Mouse (Mus musculus): ENCODE results near the gene Pde4d. TPM values are rescaled to one million over a fixed set of nuclear protein-coding genes. Genes with fewer than 3 reads are reported as not detected.
A peak's percentile ranks its signal among the peaks of the same experiment; 100 is the strongest.

The Pde4d gene
- total RNA-seq, 1 experiment from 2014 or later = 18.9 TPM

DNA sequence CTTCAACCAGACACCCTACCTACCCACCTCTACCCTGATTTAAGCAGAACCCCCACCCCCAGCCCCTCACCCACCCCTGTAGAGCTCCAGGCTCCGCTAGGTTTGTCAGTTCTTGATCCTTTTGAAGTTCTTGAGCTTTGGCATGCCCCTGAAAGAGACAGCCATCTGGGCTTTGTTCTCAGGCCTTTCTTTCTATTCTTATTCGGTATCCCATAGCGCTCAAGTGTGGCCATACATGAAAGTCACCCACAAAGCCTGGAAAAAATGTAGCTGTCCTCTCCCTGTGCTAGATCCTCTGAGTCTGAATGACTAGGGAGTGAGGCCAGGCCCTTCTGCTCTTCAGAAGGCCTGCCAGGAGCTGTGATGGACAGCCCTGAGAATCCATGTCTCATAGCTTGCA is 957.6 kb downstream of the Pde4d start:
- no peak for DNase-seq

DNA sequence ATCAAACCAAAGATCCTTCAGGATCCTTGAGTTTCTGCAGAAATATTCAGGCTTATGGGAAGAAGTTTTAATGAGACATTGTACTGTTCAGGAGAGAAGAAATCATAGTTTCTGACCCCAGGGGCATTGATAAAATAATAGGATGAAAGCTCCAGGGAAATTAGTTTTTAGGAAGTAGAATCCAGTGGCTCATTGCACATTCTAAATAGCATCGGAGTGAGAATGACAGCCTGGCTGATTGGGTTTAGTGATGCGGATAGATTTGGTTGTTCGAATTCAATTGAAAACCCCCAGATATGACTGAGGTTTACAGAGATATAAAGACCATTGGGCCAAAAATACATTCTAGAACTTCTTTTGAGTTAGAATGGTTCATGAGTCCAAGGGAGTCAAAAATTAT is 970.7 kb downstream of the Pde4d start:
- DNase-seq = no peak

DNA sequence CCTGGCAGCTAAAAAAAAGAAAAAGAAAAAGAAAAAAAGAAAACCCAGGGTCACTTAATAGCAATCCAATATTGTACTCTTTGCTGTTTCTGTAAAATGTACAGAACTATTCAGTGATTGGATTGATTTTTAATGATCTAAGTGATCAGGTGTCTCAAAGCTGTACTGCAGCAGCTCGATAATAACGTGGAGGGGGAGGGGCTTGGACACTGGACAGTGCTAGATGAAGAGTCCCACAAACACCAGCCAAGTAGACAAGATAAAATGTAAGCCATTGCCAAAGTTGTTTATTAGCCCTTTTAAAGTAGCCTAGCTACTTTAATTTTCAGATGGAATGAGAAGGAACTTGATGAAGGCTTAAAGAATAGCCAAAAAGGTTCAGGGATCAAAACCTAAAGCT is 975.2 kb downstream of the Pde4d start:
- no peak for DNase-seq

DNA sequence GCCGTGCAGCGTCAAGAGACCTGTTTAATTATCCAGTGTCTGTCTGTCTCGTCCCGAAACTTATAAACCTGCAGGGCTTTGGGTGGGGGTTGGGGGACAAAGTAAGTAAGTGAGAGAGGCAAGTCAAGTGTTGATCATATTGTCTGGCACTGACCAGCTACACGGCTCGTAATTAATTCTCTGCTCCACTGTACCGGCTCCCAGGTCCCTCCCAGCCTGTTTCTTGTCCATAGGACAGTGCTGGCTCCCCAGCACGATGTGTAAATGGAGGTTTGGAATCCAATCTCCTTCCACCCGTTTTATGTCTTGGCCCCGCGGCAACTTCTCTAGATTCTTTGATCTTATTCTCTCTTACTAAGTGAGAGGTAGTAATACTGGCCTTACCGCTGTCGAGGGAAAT is 975.8 kb downstream of the Pde4d start:
- no peak for DNase-seq

DNA sequence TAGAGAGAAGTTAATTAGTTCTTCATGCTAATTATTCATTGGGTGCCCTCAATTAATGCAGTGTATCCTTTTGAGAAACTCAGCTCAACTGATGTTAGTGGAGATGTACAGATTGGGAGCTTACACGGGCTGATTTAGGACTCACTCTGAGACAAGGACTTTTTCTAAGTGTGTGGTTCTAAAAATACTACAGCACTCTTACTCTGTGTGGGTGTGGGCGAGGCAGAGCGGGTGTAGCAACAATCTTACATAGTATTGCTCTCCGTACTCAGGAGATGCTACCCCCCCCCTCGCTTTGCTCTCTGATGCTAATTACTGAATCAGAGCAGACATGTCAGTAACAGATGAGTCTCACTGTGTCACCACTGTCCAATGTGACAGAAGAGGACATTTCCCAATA is 976.3 kb downstream of the Pde4d start:
- DNase-seq = no peak

DNA sequence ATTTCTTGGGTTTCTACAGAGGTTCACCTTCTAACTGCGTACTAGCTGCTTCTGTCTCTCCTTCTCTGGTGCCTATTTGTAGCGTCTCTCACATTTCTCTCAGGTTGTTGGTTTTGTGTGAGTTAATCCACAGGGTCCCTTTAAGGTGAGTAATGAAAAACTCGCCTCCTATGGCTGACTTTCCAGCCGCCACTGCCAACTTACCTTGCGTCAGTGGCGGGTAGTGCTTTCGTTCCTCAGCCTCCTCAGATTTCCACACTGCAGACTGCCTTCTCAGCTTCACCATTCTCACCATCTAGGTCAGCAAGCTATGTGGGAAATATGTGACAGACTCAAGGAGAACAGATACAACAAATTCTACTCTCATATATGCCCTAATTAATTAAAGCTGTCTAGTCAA is 977.8 kb downstream of the Pde4d start:
- DNase-seq = no peak

DNA sequence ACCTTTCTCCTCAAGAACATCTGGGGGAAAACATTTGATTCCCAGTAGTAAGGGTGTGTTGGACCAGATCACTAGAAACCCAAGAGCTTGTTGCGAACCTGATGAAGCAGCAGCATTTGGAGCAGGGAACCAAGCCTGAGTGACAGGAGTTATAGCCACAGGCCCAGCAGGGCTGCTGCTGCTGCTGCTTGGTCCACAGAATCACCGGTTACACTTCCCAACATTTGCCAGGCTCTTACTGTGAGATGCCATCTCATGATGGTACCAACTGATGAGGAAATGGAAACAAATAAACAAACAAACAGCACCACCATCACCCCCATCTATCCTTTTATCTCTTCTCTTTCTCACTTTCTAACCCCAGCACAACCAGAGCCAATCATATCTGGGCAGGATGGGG is 979.8 kb downstream of the Pde4d start:
- DNase-seq = no peak

DNA sequence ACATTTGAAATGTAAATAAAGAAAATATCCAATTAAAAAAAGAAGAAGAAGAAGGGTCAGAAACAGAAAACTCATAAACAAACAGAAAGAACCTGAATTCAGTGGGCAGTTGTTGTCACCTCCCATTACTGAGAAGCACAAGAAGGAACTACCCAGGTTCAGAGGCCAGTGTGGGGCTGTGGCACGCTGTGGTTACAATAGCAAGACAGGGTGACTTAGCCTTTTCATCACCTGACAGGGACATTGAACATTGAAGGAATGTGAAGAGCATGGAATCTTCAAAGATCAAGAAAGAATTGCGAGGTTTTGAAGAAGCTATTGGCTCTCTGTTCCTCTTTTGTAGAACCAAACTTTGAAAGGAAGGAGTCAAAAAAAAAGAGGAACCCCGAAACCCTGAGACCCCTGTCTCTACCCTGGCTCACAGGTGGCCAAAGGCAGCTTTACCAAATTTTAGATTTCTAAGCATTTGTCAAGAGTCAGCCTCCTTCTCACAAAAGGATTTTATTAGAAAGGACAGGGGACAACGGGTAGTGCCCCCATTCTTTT is 987.6 kb downstream of the Pde4d start:
- DNase-seq = no peak

DNA sequence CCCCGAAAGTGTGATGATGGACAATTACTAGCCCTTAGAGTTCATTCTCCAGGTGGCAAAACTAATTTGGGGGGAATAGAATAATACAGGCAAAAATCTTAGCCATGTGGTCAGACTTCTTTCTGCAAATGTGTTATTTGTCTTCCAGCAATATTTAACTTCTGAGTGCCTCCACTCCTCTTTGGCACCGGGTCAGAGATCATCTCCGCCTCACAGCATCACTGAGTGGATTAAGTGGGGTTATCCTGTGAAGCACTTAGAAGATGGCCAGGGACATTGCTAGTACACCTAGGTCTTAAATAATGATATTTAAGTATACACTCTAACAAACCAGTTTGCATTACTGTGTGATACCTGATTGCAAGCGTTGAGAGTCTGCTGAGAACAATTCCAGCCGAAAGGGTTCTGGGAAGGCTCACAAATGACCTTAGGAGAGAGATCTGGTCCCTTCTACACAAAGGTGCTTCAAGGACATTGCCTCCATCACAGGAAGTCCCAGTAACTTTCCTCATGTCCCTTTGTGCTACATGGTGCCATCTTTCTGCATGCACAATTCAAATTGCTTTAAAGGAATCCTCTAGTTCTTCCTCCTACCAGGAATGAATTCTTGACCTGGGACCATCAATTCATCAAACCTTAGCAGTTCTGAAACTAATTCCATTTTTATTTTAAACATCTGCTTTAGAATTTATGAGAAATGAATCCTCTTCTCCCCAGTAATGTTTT is 989.9 kb downstream of the Pde4d start:
- DNase-seq = no peak

DNA sequence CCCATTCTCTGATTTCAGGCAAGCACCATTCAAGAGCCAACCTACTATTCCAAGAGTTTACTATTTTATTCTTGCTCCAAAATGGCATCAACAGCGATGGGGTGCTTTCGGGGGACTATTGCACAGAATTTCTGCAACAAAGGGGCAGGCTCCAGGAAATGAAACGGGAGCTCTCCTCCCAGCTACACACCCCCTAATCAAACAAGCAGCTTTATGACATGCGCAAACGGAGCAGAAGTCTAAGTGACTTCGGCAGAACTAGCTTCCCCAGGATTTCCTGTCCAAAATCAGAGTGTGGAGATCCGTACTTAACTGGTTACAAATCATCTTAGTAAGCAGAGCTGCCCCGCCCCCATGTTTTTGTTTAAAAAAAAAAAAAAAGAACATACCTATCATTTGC is 990.6 kb downstream of the Pde4d start:
- peak; percentile 39 for DNase-seq

DNA sequence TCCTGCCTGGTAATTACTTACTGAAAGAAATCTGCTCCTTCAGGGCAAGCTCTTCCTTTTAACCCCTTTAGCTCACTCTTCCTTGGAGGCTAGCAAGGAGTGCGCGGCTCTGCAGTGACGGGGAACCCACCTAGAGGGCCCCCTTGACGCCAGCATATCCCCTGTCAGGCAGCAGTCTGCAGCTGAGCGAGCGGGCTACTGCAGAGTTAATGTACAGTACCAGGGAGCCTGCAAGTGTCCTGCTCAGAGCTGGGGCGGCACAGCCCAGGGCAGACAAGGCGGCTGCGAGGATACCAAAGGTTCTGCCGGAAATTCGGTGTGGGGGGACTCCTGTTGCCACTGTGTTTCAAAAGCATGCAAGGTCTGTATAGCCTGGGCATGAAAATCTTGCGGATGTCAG is 991.1 kb downstream of the Pde4d start:
- peak; percentile 81 for DNase-seq

DNA sequence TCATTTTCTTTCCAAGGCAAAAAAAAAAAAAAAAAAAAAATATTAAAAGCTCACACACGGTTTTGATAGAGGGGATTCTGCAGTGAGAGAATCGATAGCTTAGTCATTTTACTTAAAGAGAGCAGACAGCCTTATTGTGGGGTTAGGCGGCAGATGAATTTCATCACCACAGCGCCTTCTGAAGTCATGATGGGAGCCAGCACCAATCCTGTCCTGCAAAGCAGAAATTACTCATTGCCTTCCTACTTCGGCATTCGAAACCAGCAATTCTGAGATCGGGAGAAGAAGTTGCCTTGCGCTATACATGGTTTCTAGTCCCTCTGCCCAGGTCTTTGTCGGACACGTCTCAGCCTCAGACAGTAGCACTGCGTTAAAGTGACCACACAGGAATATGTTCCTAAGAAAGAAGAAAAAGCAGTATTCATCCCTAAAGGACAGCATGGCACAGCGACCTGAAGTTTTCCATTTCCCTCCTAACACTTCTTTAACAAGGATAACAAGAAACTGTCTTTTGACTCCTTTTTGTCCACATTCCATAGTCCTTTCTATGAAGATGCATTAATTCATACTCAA is 991.7 kb downstream of the Pde4d start:
- peak; percentile 13 for DNase-seq

DNA sequence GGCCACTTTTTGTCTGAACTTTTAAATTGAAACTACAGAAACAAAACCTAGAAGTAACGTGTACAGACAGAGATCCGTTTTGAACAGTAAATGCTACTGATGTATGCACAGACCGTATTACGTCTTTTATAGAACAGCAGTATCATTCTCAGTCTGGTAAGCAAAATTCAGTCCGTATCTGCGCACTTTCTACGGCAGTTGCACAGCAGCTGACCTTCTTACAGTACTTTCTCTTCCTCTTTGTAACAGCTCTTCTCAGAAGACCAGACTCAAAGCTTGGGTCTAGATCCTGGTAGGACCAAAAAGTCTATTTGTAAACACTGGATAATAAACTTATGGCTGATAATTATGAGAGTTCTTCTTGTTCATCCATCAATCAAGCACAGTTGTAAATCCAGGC is 996.4 kb downstream of the Pde4d start:
- no peak for DNase-seq

DNA sequence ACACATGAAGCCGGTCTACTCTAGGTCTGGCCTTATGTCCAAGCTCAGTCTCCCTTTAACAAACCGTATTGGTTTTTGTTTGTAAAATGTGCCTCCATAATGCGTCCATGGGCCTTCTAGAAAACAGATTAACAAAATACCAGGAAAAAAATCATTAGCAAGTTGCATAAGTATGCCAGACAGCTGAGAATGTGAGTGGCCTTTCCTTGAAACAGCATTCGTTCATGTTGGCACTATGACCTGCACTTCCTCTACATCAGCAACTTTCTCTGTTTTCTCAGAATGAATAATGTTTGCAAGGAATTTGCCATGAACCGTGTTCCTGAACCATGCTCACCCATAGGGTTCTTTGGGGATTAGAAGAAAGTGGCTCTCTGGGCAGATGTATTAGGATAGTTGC is 998.4 kb downstream of the Pde4d start:
- no peak for DNase-seq

DNA sequence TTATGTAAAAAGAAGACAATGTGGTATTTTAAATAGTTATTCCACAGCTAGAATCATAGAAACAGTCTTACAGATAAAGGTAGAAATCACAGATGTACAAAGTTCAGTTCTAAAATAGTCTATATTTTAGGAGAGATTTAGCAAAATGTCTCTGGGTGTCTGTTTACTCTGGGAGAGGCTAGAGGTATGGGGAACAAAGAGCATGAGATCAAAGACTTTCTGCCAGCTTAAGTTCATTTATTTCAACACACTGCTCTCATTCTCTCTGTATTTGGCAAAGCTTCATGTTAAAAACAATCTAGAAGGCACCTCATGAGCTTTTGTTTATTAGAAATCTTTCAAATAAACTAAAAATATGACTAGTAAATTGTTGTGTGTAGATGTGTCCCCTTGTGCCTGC is 1024.6 kb downstream of the Pde4d start:
- DNase-seq = no peak

DNA sequence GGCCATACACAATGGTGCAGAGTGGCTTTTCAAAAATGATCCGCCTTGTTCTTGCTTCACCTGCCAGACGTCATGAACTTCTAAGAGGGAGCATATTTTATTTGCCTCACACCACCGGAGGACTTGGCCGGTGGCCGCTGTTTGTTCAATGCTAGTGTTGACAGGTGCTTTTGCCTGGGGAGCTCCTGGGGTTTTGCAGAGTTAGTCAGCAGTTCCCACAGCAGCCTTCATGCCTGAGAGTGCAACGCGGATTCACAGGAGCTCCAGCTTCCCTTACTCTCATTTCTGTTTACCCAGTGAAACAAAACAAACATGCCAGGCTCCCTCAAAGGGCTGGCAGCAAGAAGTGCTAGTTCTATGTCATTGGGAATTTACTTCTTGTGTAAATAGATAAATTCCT is 1031.7 kb downstream of the Pde4d start:
- no peak for DNase-seq

DNA sequence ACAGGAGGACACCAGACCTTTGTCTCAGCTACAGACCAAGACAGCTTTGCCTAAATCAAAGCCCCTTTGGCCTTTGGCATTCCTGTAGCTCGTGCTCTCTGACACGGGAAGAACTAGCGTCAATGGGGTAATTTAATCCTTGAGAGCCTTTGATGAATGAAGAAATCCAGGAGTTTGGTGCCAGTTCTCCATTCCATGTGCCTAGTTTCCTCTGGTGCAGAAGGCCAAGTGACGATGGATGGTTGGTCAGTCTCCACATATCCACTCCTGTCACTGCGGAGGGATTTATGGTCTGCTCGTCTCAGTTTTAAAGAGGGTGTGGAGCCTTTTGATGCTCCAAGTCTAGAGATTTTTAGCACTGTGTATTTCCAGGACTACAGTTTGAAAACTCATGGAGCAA is 1036.4 kb downstream of the Pde4d start:
- DNase-seq = no peak

DNA sequence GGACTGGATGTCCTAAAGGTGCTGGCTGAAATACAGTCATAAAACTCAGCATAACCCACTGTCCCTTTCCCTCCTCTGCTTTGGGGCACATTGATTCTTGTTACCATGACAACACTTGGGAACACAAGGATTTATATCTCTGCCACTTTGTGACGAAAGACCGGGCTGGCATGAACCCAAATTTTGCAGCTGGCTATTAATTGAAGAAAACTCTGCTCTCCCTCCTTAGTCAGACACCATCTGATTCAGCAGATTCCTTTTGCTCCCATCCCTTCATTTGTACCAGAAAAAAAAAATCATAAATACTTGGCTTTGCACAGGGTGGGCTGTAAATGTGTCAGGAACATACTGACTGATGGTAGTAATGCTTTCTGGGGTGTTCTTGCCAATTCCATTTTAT is 1037.6 kb downstream of the Pde4d start:
- no peak for DNase-seq

DNA sequence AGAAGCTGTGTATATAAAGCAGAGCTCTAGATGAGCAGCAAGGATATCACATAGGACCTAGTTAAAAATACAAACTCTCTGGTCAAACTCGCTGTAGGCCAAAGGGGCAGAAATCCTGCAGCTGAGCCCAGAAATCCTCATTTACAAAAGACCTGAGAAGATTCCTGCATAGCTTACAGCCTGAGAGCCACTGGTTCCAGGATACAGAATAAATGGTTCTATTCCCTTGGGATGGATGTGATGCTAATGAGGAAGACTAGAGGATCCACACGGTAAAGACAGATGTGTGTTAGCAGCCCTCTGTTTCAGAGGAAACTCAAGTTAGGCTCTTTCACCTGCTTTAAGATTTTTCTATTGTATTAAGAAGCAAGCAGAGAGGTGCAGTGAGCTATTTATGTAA is 1041.1 kb downstream of the Pde4d start:
- DNase-seq = no peak

DNA sequence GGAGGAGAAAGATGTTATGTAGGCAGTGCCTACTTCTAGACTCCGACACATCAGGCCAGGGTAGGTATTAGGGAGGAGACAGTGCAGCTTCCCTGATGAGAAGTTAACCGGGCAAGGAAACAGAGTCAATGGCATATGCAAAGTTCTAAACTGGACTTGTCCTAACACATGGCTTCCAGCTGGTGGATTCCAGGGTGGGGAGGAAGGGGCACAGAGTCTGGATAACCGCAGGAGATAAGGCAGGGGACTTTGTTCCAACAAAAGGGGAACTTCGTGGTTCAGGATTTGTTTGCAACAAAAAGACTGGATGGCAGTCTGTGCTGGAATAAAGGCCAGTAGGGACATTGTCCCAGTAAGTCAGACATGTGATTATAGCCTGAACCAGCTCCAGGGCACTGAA is 1042.1 kb downstream of the Pde4d start:
- no peak for DNase-seq

DNA sequence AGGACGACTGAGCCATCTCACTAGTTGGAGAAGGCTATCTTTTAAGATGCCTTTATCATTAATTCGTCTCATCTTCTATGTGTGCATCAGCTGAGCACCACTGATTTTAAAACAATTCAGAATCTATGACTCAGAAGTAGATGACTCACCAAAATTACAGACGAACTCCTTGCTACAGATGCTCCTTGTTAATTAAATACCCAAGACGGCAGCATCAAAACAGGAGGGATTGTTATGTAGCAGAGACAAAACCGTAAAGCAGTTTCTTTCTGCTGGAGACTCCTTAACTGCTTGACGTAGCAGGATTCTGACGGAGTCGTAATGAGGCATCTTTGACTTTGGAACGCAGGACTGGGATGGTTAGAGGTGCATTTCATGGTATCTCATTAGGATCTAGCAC is 1050.6 kb downstream of the Pde4d start:
- DNase-seq = no peak

DNA sequence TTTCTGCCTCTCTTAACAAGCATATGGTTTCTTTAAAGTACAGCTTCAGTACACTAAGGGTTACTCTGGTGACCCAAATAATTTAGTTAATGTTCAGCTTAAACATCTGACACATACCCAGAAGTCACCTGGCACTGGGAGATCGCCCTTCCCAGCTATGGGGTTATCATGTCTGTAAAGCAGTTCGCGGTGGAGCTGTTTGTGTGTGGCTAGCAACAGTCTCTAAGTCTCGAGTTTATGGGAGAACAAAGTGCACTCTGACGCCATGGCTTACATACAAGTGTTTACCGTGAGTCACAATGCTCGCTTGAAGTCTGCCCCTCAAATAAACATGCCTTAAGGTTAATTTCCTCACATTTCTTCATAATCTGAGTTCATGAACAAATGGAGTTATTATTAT is 1053.0 kb downstream of the Pde4d start:
- DNase-seq = no peak

DNA sequence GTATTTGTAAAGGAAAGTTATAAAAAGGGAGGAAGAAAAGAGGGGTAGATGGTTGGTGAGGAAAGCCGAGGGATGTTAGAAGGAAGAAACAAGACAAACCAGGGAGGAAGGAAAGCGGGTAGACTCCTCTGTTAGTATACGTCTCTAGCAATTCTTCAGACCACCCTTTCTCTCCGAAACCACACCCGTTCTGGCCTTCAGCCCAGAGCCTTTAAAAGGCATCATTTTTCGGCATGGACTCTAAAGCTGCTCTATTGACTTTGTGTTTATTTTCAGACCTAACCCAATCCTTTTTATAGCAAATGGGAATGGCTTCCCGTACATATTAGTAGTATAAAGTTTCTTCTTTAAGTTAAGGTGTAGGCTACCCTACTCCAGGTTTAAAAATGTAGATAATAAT is 1057.0 kb downstream of the Pde4d start:
- no peak for DNase-seq

DNA sequence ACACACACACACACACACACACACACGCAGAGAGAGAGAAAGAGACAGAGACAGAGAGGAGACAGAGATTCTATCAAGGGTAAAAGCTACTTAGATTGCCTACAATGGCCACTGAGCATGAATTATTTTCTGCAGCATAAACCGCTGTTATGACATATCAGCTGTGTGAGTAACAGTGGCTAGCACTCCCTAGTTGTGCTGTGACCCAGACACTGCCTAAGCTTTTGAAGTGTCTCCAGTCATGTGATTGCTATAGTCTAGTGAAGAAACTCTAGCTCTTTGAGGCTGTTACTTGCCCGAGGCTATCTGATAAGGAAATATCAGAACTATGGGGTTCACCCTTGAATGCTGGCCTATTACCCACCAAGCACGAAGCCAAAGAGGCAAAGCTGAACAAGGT is 1058.7 kb downstream of the Pde4d start:
- no peak for DNase-seq
